Mouse (Mus musculus): Measurements from ENCODE around the gene Enpp4.

GRCm38 (mm10) chr17:44075601-44076000, 30.0 kb downstream of the Enpp4 start:
- no peak for TF ChIP-seq MAFK (IDR thresholded peaks at IDR 0.05; ENCODE audit: insufficient read depth, low read depth, low read length)
- TF ChIP-seq ZC3H11A (IDR thresholded peaks at IDR 0.05; ENCODE audit: borderline replicate concordance, low read depth, low read length), result no peak
